Mouse (Mus musculus) cerebellum, postnatal 10 days (tissue): ENCODE results near the gene Hpcal1.

Experiments used
- DNase-seq, 2 experiments: peaks; one replicate each; pipeline ENCODE4 v3.0.0; 2021; ENCODE audit warnings: mixed read lengths in 2 of 2

Gene Hpcal1

DNA sequence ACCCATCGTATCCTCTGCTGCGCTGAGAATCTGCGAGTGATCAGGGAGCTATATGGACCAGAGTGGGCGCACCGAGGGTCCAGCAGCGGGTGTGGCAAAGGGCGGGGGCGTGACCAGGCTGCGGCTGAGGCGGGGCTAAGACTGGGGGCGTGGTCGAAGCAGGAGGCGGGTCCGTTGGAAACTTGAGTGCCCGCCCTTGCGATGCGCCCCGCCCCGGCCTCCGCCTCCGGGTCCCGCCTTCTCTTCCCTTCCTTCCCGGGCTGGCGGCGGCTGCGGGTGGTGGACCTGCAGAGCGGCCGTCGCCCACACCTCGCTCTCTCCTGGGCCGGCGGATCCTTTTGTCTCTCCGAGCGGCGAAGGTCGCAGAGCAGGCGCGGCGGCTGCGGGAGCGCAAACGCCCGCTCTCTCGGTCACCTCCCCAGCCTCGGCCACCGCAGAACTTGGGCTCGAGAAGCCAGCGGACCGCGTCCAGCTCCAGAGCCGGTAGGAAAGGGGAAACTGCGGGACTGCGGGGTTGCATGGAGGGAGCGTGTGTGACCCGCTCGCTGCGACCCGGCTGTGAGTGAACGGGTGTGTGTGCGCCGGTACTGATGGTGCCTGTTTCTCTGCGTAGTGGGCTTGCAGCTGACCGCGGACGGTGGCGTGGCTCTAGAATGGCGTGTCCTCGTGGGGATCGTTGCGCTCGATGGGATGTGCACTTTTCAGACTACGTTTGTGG, at the start of gene Hpcal1:
TSS of gene Hpcal1 (plus strand) at position 293 of the 718 bp plus-strand sequence.
- peak; percentile 96 to 98 for DNase-seq

DNA sequence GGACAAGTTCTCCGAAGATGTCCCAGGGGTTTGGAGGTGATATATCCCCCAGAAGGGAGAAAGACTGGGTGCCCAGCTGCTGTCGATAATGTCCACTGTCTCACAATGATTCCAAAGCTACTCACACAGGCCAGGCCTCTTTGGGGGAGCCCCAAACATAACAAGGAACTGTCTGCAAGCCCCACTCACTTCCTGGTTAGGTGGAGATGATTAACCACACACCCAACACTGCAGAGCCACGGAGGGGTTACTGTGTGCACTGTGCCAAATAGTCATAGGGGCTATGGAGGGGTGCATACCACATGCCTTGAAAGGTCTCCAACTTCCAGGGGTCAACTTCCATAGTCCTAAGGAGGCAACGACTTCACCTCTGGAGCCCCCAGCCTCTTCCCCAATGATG, 49.4 kb upstream of the Hpcal1 start:
- DNase-seq: no peak

DNA sequence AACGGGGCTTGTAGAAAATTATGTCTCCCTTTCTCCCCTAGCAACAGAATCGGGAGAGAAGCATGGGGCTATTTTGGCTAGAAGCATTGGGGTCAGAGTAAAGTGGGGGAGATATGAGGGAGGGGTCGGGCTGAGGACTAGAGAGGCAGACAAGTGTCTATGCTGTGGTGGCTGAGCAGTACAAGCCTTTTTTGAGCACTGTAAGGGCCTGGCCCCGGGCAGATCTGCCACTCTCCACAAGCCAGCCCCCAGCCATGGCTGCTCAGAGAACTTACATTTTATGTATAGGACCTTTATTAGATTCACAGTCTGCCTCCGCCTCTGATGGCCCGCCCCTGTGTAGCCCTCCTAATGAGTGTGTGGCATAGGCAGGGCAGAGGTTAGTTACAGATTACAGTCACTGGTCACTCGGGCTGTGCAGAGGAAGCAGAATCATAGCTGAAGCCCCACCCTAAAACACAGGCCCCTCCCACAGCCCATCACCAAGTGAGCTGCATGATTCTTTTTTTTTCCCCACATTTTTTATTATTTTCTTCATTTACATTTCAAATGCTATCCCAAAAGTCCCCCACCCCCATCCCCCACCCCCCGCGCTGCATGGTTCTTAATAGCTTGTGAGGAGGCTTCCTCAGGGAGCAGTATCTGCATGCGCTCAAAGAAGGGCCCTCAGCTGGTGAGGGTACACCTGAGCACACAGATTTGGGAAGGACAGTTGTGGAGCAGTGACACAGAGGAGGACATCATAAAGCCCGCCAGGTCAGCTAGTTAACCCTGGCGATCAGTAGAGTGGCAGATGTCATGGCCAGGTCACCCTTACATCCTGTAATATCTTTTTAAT, 46.1 kb upstream of the Hpcal1 start:
- DNase-seq: no peak

DNA sequence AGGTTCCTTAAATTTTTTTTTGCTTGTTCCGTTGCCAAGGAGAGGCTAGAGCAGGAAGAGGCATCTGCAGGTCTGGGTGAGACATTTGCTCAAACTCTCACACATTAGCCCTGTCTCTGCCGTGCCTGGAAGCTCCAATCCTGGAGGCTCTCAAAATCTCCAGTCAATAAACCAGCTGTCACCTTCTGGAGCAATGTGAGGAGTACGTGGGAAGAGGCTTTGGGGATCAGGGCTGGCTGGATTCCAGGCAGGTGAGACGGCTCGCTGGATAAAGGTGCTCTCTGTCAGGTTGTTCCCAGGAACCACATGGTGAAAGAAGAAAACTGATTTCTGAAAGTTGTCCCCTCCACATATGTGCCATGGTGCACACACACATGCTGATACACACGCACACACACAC, 44.2 kb upstream of the Hpcal1 start:
- no peak for DNase-seq

DNA sequence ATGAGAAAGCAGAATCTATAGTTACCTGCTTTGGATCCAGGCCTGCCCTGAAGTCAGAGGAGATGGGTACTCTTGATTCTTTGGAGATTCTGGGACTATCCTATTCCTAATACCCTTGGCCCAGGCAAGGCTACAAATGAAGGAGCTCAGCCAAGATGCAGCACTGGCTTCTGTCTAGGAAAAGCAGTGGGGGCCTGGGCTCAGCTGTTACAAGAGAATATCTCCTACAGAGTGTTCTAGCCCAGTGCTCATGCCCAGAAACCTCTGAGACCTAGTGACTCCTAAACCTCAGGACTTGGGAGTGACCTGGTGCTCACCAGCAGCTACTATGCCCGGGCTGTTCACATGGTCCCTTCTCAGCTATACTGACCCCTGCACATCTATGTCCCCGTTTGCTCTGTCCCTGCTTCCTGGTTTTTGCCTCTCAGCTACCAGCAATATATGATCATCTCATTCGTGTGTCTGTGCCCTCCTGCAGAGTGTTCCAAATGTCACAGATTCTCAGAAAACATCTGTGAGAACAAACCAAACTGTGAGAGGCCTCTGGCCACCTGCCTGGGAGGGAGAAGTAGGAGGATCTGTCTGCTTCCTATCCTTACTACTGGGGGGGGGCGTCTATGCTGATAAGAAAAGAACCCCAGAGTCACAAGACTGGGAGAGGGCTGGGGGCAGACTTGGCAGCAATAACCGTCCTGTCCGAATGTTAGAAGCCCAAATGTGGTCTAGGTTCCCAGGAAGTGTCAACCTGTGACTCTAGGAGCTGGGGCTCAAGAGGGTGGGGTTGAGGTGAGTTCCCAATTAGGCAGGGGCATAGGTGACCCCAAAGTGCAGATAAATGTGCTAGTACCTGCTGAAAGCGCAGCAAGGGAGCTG, 39.2 kb upstream of the Hpcal1 start:
- peak; percentile 77 to 81 for DNase-seq

DNA sequence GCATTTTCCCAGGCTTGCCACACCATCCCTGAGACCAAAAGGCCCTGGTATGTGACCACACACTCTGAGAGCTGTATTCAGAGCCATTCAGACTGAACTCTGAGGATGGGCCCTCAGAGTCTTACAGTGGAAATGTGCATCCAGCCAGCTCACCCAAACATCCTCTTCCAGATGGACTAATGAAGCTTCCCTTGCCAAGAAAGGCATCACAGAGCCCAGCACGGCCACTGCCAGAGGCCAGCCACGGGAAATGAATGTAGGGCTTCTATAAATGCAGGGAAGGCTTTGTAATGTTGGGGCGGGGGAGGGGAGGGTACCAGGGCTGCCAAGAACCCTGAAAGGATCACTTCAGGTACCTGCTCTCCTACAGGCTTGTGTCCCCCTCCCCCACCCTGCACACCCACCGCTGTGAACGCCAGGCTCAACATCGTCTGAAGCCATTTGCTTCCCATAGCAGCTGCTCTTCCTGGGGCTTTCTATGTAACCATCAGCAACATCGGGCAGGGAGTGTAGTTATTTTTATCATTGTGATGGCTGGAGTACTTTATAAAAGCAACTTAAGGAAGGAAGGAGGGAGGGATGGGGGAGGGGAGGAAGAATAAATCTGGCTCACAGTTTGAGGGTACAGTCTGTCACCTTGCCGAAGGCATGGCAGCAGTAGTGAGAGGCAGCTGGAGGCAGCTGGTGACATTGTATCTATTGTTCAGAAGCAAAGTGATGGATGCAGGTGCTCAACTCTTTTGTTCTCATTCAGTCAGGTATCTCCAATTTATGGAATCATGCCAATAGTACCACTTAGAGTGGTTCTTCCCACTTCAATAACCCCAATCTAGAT, 38.2 kb upstream of the Hpcal1 start:
- peak; percentile 57 to 64 for DNase-seq

DNA sequence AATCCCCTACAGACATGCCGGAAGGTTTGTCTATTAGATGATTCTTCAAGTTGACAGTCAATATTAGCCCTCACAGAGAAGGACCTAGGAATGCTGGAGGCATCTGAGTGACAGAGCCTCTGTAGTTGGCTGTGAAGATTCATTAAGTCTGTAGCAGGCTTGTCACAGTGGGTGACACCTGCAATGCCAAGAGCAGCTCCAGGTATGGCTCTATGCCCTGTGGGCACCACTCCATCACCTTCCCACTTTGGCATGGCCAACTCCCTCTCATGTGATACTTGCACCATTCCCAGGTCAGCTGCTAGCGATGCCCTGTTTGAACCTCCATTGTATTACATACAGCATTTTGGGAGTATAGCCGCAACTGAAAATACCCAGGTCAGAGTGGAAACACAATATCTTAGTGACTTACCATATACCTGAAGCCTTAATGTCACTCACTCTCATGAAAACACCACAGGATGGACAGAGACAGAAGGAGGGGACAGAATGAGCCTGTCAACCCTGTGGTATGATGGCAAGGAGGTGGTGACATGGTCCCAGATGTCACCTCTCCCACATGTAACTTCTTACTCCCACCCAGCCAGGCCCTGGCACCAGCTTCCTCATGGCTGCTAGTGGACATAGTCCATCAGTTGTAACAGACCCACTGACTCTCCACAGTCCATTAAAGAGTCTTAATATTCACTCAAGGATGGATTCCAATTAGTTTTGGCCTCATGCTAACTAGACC, 37.4 kb upstream of the Hpcal1 start:
- peak; percentile 98 to 99 for DNase-seq

DNA sequence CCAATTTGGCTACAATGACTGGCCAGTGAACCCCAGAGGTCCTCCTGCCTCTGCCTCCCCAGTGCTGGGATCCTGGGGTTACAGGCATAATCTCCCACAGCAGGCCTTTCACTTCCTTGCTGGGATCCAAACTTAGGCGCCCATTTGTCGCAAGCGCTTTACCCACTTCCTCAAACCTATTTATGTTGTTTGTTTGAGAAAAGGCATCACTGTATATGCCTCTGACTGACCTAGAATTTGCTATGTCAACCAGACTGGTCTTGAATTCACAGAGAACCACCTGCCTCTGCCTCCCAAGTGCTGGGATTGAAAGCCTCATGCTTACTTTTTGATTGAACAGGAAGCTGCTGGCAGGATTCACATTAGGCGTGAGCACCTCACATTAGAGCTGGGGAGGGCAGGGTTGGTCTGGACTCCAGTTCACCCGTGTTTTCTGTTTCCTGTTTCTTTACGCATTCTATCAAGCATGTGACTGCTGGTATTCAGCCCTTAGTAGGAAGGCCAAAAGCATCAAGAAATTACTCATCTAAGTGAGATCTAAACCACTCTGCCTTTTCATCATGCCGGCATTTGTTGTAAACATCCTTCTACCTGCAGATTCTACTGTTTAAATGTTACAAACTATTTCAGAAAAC, 33.0 kb upstream of the Hpcal1 start:
- no peak for DNase-seq

DNA sequence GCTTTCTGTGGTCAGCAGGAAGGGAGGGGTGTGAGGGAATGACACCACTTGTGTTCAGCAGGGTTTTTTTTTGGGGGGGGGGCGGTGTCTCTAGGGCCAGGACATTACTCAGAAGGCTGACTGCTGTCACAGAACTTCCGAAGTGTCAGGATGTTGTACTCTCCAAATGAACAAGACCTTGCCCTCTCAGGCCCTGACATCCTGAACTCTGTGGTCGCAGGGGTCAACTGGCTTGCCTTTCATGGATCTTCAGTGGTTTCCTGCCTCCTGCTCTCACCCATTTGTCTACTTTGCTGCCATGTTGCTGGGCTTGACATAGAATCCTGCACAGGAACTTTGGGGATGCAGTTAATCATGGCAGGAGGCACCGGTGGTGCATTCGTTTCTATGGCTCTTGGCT, 32.1 kb upstream of the Hpcal1 start:
- DNase-seq: no peak

DNA sequence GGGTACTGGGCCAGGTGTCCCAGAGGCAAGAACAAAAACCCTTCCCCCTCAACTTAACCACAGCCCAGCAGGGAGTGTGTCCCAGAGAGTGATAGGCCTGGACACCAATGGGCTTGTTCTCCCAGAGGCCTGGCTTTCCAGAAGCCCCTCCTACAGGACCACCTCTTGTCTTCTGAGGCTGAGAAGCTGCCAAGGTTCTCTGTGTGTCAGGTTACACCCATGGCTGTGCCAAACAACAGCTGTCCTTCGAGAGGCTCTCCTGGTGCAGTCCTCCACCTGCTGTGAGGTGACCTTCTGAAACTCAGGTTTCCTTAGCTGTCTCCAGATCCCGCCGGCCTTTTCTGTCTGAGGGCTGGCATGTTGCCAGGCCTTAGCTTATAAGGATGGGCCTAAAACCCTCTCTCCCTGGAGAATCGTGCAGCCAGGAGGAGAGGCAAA, 29.2 kb upstream of the Hpcal1 start:
- peak; percentile 66 for DNase-seq

DNA sequence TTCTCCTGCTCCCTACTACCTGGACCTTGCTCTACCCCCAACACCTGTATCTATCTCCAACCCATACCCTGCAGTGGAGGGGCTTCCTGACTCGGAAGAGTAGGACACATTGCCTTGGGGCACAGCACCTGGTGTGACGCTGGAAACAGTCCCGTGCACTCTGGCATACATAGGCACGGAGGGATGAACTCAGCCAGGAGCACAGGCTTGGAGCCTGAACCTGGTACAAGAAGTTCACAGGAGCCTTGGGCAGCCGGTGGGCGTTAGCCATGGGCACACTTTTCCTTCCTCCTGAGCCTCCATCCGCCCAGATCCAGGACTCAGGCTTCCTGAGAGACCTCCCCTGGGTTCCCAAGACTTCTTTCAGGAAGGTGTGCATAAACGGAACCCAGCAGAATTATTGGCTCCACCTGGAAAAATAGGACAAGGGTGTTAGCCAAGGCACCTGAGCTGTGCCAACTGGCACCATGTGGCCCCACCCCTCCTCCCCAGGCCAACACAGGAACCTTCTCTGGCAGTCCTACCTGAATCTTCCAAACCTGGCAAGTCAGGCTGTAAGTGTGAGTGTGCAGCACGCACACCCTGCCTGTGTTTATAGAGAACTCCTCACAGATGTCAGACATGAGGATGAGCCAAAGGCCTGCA, 26.5 kb upstream of the Hpcal1 start:
- DNase-seq: peak; percentile 61 to 68

DNA sequence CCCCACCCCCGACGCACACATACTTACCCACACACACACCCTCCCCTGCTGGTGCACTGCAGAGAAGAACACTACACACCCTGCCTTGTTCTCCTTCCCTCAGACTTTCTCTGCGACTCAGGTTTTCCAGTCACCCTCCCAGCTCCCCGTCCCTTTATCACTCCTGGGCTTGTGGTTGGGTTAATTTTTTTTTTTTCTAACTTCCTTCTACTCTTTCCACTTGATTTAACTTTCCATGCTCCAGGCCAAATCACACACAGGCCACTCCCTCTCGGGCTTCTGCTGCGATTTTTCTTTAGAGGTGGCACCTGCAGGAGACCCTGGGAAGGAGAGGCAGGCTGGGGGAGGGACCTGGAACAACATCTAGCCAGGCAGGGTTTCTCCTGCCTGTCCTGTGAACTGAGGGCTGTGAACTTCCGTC, 24.7 kb upstream of the Hpcal1 start:
- no peak for DNase-seq

DNA sequence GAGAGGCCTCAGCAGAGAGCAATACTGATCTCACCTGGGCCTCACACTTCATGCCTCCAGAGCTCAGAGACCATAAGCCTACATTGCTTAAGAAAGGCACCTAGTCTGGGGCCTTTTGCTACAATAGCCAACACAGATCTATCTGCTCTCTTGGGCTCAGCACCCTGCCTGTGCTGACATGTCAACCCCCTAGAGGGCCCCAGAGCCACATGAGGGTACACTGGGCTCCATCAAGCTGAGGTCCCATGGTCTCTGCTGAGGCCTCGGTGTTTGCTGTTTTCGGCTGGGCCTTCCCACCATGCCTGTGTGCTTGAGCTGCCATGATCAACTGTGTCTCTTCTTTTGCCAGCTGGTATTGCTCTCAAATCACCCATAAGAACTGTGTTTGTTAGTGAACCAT, 24.0 kb upstream of the Hpcal1 start:
- DNase-seq: no peak

DNA sequence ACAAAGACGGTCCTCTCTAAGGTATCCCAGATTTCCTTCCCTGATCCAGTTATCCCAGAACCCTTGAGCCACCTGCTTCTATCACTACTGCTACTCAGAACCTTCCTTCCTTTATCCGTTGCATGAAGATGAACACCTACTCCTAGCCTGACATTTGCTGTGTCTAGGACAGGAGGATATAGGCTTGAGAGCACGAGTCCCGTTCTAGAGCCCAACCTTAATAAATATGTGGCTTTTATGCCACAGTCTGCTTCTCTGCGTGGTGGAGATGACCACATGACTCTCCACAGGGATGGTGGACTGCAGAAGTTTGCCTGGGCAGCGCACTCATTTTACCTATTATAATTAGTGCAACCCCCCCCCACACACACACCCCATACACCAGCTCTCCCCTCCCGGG, 16.9 kb upstream of the Hpcal1 start:
- no peak for DNase-seq

DNA sequence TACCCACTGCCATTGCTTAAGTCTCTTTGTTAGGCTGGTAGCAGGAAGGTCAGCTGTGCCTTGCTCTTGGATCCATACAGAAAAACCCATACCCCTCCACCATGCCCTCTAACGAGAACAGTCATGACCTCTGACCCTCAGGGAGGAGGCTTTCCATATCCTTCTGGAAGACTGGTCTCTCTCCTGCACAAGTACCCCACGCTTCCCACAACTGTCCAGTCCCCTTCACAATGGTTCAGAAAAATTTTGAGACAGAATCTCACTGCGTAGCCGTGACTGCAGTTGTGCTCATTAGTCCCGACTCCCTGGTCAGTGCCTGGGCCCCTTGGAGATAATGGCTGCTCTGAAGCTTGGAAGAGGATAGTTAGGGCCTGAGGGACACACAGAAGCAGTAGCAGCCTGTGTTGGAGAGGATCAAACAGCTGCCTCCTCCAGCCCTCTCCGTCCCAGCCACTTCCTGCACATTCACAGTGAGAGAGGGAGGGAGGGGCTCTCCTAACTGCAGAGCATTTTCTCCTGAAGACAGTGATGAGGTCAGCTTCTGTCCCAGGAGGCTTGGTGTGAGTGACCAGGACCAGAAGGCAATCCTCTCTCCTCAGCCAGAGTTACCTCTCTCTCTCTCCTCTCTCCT, 16.4 kb upstream of the Hpcal1 start:
- DNase-seq: no peak

DNA sequence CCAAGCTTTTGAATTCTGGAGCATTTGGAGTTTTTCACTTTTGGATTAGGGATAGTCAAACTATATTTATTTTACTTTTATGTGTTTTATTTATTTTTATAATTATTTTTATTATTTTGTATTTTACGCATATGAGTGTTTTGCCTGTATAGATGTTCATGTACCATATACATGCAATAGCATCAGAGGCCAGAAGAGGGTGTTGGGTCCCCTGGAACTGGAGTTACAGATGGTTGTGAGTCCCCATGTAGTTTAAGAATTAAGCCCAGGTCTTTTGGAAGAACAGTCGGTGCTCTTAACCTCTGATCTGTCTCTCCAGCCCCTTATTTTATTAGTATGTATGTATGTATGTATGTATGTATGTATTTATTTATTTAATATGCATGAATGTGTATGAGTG, 12.9 kb upstream of the Hpcal1 start:
- DNase-seq: no peak

DNA sequence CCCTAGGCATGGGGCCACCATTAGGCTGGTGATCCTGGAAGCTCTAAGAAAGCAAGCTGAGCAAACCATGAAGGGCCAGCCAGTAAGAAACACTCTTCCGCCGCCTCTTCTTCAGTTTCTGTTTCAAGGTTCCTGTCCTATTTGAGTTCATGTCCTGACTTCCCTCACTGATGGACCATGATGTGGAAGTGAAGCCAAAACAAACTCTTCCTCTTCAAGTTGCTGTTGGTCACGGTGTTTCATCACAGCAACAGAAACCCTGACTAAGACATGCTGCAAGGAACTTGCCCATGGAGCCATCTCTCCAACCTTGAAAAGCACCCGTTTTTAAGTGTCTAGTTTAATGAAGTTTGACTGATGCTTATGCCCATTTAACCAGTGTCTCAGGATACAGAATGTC, 11.1 kb upstream of the Hpcal1 start:
- DNase-seq: no peak

DNA sequence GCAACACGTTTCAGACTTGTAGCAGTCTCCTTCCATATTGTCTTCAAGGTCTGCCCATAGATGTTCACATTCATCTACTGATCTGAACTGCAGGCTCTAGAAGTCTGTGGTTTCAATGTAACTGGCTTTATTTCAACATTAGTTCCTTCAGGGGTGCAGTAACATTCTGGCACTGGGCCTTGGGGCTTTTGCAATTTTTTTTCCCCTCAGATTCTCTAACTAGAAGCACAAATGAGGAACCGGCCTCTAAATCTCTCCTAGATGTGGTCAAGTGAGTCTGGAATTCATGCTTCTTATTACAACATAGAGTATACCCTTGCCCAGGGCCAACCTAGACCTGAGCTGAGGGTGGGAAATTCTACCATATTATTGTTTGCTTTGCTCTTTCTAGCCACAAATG, 8.5 kb upstream of the Hpcal1 start:
- DNase-seq: no peak

DNA sequence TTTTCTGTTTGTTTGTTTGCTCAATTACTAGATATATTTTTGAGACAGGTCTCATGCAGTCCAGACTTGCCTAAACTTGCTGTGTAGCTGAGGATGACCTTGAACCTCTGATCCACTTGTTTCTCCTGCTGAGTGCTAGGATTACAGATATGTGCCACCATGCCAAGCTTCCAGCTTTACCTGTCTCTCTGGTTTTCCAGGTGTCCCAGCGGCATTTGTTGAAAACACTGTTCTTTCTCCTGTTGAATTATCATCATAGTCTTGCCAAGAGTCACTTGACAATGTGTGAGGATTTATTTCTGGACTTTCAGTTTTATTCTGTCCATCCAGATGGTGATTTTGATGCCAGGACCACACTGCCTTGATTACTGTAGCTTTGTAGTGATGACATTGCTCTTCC, 6.3 kb upstream of the Hpcal1 start:
- DNase-seq: no peak

DNA sequence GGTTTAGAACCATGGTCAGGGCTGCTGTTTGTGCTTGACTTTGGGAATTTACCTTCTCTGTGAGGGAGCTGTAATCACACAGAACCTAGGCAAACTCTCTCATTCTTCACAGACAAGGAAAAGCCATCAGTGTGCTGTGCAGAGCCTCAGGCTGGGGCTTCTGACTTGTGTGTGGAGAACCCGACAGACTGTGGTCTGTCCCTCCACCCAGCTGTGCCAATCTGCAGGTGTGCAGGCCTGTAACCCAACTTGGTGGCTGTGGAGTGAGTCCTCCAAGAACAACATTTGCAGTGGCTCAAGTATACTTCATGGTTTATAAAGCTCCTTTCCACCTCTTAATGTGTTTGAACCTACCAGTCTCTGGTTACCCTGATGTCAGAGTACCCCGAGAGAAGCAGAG, 4.5 kb upstream of the Hpcal1 start:
- DNase-seq: no peak
